Mouse (Mus musculus): ENCODE data around the gene Olfr93. TPM values are rescaled to one million over a fixed set of nuclear protein-coding genes. Genes with fewer than 3 reads are reported as not detected.

Gene Olfr93
- not detected in 2 replicates for polyA plus RNA-seq (2014; fragmentation: Nextera tagmentation; extraction: Ambion mirVana)

DNA sequence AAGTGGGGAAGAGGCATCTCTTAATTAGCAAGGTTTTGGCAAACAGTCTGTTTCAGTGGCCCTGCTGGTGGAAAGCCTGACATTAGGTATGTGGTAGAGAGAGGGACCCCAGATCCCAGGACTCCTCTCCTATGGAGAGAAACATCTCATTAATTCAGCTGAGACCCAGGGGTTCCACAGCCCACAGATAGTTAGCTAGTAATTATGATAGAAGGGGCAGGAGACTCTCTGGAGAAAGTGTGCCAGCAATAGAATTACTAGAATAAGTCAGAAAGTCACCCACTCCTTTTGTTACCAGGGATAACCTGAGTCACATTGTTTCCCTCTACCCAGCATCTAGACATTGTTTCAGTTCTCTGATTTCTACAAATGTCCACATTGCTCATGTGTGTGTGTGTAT lies at the start of gene Olfr93:
TSS of gene Olfr93 (minus strand) at position 101 of the 400 bp plus-strand sequence.
- Histone ChIP-seq H3K9me3 (ENCODE audit: control insufficient read depth, low read length) (no peaks in the 10 kb centered on the region), H3K27ac (ENCODE audit: low read depth, low read length) (no peak within 1 kb of the TSS), H3K4me1 (replicated peaks; ENCODE audit: control insufficient read depth, insufficient read depth, low read length) (no peaks in the 10 kb centered on the region), H3K4me2 (replicated peaks; ENCODE audit: low read depth, low read length) (no peak within 1 kb of the TSS), H3K9ac (ENCODE audit: low read depth, low read length) (no peak within 1 kb of the TSS), H3K27me3 (ENCODE audit: control insufficient read depth, insufficient read depth, low read length) (no peaks in the 10 kb centered on the region), H3K36me3 (ENCODE audit: control insufficient read depth, insufficient read depth, low read length) (no peaks in the 10 kb centered on the region), H3K4me3 (ENCODE audit: low read depth, low read length) (no peak within 1 kb of the TSS)
- no peak for ATAC-seq (ENCODE audit: low FRiP score)
- no peak for DNase-seq (ENCODE audit: low spot score)

GRCm38 (mm10) chr17:37203917-37204236 lies 42.6 kb upstream of the Olfr93 start:
- Histone ChIP-seq H3K27me3 (ENCODE audit: control insufficient read depth, insufficient read depth, low read length) (no peaks in the 10 kb centered on the region), H3K27ac (ENCODE audit: low read depth, low read length) (no peak overlapping the region), H3K4me1 (replicated peaks; ENCODE audit: control insufficient read depth, insufficient read depth, low read length) (no peaks in the 10 kb centered on the region), H3K9ac (ENCODE audit: low read depth, low read length) (no peak overlapping the region), H3K4me3 (ENCODE audit: low read depth, low read length) (no peak overlapping the region), H3K36me3 (ENCODE audit: control insufficient read depth, insufficient read depth, low read length) (no peaks in the 10 kb centered on the region), H3K4me2 (replicated peaks; ENCODE audit: low read depth, low read length) (no peak overlapping the region), H3K9me3 (ENCODE audit: control insufficient read depth, low read length) (no peaks in the 10 kb centered on the region)
- no peak for DNase-seq (ENCODE audit: low spot score)
- peak; percentile 71 for ATAC-seq (ENCODE audit: low FRiP score)
- WGBS, result 38% methylated on average over 3 of the region's 3 CpGs

DNA sequence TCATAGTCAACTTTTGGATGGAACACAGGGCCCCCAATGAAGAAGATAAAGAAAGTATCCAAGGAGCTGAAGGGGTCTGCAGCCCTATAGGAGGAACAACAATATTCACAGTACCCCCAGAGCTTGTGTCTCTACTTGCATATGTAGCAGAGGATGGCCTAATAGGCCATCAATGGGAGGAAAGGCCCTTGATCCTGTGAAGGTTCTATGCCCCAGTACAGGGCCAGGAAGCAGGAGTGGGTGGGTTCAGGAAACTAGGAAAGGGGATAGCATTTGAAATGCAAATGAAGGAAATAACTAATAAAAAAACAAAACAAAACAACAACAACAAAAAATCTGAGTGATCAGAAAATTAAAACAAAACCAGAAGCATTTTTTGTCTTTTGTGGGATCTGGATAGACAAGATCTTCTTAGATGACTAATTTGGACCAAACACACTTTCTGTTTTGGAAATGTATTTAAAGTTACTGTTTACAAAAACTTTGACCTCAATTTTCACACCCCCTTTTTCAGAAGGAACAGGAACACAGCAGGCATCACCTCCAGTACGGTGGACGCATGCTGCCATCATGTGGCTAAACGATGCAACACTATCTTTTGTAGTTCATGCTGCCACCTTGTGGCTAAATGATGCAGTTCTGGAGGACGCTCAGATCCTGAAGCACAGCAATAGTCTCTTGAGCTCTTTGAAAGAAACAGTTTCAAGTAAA lies 42.1 kb upstream of the Olfr93 start:
- Histone ChIP-seq H3K9ac (ENCODE audit: low read depth, low read length) (no peak overlapping the region), H3K4me2 (replicated peaks; ENCODE audit: low read depth, low read length) (no peak overlapping the region), H3K27me3 (ENCODE audit: control insufficient read depth, insufficient read depth, low read length) (peaks cover under 1% of the 10 kb centered on the region; the same call in 1 of the 2 replicates), H3K4me1 (replicated peaks; ENCODE audit: control insufficient read depth, insufficient read depth, low read length) (no peaks in the 10 kb centered on the region), H3K4me3 (ENCODE audit: low read depth, low read length) (no peak overlapping the region), H3K27ac (ENCODE audit: low read depth, low read length) (no peak overlapping the region), H3K36me3 (ENCODE audit: control insufficient read depth, insufficient read depth, low read length) (no peaks in the 10 kb centered on the region), H3K9me3 (ENCODE audit: control insufficient read depth, low read length) (no peaks in the 10 kb centered on the region)
- DNase-seq (ENCODE audit: low spot score), result peak; percentile 87
- 0% methylated on average over 4 of the region's 4 CpGs for WGBS
- ATAC-seq (ENCODE audit: low FRiP score), result peak; percentile 82

DNA sequence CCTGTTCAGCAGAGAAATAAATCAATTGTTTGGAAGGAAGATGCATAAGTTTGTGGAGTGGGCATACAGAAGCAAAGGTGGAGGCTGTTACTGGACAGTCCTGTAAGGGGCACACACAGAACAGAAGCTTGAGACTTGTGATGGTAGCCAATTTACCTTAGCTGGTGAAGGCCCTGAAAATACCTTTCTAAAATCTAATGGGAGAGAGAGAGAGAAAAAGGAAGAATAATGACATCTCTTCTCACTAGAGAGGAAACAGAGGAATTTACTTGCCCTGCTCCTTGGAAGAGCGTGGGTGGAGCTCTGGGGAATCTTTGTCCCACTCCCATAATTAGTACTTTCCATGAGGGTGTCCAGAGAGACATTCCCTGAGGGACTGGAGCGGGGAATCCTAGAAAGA lies 39.6 kb upstream of the Olfr93 start, which contains the start of gene Olfr94:
TSS of gene Olfr94 (minus strand) at position 101 of the 400 bp plus-strand sequence.
- H3K27me3 ChIP-seq (ENCODE audit: control insufficient read depth, insufficient read depth, low read length), result peaks cover 13% of the 10 kb centered on the region; the same call in 1 of the 2 replicates
- 86% methylated on average over 2 of the region's 2 CpGs for WGBS
- H3K36me3 ChIP-seq (ENCODE audit: control insufficient read depth, insufficient read depth, low read length), result no peaks in the 10 kb centered on the region
- H3K4me1 ChIP-seq (replicated peaks; ENCODE audit: control insufficient read depth, insufficient read depth, low read length), result no peaks in the 10 kb centered on the region
- H3K27ac ChIP-seq (ENCODE audit: low read depth, low read length), result no peak within 1 kb of the TSS
- H3K4me3 ChIP-seq (ENCODE audit: low read depth, low read length), result no peak within 1 kb of the TSS
- no peak within 1 kb of the TSS for H3K4me2 ChIP-seq (replicated peaks; ENCODE audit: low read depth, low read length)
- no peak within 1 kb of the TSS for H3K9ac ChIP-seq (ENCODE audit: low read depth, low read length)
- DNase-seq (ENCODE audit: low spot score), result no peak
- ATAC-seq (ENCODE audit: low FRiP score), result no peak
- H3K9me3 ChIP-seq (ENCODE audit: control insufficient read depth, low read length), result no peaks in the 10 kb centered on the region

DNA sequence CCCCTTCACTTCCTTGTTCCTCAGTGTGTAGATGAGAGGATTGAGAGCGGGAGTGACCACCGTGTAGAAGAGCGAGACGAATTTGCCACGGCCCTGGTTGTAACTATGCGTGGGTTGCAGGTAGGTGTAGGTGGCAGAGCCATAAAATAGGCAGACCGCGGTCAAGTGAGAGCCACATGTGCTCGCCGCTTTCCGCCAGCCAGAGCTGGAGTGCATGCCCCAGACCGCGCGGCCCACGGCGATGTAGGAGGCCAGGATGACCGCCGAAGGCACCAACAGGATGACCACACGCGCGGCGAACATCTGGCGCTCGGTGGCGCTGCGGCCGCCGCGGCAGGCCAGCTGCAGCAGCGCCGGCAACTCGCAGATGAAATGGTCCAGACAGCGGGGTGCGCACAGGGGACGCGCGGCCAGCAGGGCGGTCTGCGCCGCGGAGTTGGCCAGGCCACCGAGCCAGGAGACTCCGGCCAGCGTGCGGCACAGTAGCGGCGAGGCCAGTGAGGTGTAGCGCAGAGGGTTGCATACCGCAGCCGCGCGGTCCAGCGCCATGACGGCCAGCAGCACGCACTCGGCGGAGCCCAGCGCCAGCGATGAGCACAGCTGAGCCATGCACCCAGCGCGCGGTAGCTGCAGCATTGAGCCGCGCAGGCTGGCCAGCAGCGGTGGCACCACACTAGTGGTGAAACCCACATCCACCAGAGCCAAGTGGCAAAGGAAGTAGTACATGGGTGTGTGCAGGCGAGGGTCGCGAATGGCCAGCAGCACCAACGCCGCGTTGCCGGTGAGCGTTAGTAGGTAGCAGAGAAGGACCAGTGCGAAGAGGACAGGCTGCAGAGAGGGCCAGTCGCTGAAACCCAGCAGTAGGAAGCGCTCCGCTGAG lies 35.8 kb upstream of the Olfr93 start:
- peak overlapping the region; percentile 90 for H3K4me2 ChIP-seq (replicated peaks; ENCODE audit: low read depth, low read length)
- peak overlapping the region; percentile 56 for H3K4me3 ChIP-seq (ENCODE audit: low read depth, low read length)
- peak overlapping the region; percentile 56 for H3K9ac ChIP-seq (ENCODE audit: low read depth, low read length)
- peak; percentile 71 for DNase-seq (ENCODE audit: low spot score)
- no peaks in the 10 kb centered on the region for H3K36me3 ChIP-seq (ENCODE audit: control insufficient read depth, insufficient read depth, low read length)
- peaks cover 13% of the 10 kb centered on the region; the same call in 1 of the 2 replicates for H3K27me3 ChIP-seq (ENCODE audit: control insufficient read depth, insufficient read depth, low read length)
- no peak overlapping the region for H3K27ac ChIP-seq (ENCODE audit: low read depth, low read length)
- H3K9me3 ChIP-seq (ENCODE audit: control insufficient read depth, low read length), result no peaks in the 10 kb centered on the region
- no peaks in the 10 kb centered on the region for H3K4me1 ChIP-seq (replicated peaks; ENCODE audit: control insufficient read depth, insufficient read depth, low read length)
- peak; percentile 92 for ATAC-seq (ENCODE audit: low FRiP score)
- under 1% methylated on average over 71 of the region's 77 CpGs for WGBS

- no peak for DNase-seq (ENCODE audit: low spot score)
- Histone ChIP-seq H3K4me3 (ENCODE audit: low read depth, low read length) (no peak overlapping the region), H3K27me3 (ENCODE audit: control insufficient read depth, insufficient read depth, low read length) (peaks cover 13% of the 10 kb centered on the region; the same call in 1 of the 2 replicates), H3K9ac (ENCODE audit: low read depth, low read length) (no peak overlapping the region), H3K4me2 (replicated peaks; ENCODE audit: low read depth, low read length) (no peak overlapping the region), H3K9me3 (ENCODE audit: control insufficient read depth, low read length) (no peaks in the 10 kb centered on the region), H3K36me3 (ENCODE audit: control insufficient read depth, insufficient read depth, low read length) (no peaks in the 10 kb centered on the region), H3K27ac (ENCODE audit: low read depth, low read length) (no peak overlapping the region), H3K4me1 (replicated peaks; ENCODE audit: control insufficient read depth, insufficient read depth, low read length) (no peaks in the 10 kb centered on the region)
- WGBS, result 92% methylated on average over 5 of the region's 5 CpGs
- ATAC-seq (ENCODE audit: low FRiP score), result no peak
Measured at GRCm38 (mm10) chr17:37194782-37195181, 33.5 kb upstream of the Olfr93 start.

DNA sequence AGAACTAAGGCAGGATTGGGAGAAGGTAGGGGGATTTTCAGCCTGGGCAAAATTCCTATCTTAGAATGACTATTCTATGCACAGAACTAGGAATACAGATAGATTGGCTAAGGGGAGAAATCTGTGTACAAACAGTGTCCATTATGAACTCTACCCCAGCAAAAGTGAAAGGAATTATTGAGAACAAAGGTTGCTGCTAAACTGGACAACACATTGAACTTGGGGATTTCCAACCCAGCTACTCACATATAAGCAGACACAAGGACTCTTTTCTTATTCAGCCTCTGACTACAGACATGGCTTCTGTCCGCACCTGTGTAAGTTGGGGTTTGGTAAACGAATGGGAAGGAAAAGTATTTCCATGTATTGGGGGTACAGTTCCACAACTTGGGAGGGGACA lies 32.4 kb upstream of the Olfr93 start, which contains the start of gene Ubd:
TSS of gene Ubd (plus strand) at position 237 of the 400 bp plus-strand sequence.
- H3K4me3 ChIP-seq (ENCODE audit: low read depth, low read length), result no peak within 1 kb of the TSS
- 83% methylated on average over 2 of the region's 2 CpGs for WGBS
- no peaks in the 10 kb centered on the region for H3K9me3 ChIP-seq (ENCODE audit: control insufficient read depth, low read length)
- H3K36me3 ChIP-seq (ENCODE audit: control insufficient read depth, insufficient read depth, low read length), result no peaks in the 10 kb centered on the region
- no peak within 1 kb of the TSS for H3K9ac ChIP-seq (ENCODE audit: low read depth, low read length)
- ATAC-seq (ENCODE audit: low FRiP score) (no peak), DNase-seq (ENCODE audit: low spot score) (no peak)
- no peak within 1 kb of the TSS for H3K27ac ChIP-seq (ENCODE audit: low read depth, low read length)
- no peaks in the 10 kb centered on the region for H3K4me1 ChIP-seq (replicated peaks; ENCODE audit: control insufficient read depth, insufficient read depth, low read length)
- no peak within 1 kb of the TSS for H3K4me2 ChIP-seq (replicated peaks; ENCODE audit: low read depth, low read length)
- peaks cover 13% of the 10 kb centered on the region; the same call in 1 of the 2 replicates for H3K27me3 ChIP-seq (ENCODE audit: control insufficient read depth, insufficient read depth, low read length)

DNA sequence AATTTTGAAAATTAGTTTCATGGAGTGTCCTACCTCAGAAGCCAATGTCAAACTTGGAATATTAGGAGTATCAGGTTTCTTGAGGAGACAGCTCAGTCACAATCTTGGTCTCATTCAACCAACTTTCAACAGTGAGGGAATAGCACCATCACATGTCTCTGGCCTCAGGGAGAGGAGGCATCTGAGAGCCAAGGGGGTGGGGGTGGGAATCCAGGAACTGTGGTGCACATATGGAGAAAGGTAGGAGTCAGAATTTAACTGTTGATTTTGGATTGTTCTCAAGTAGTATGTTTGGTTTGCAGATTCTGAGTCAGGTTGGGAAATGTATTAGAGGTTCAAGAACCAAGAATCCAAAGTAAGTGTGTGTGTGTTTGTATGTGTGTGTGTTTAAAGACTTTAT lies 31.7 kb upstream of the Olfr93 start:
- no peak overlapping the region for H3K9ac ChIP-seq (ENCODE audit: low read depth, low read length)
- H3K4me2 ChIP-seq (replicated peaks; ENCODE audit: low read depth, low read length), result no peak overlapping the region
- H3K36me3 ChIP-seq (ENCODE audit: control insufficient read depth, insufficient read depth, low read length), result no peaks in the 10 kb centered on the region
- DNase-seq (ENCODE audit: low spot score) (no peak), ATAC-seq (ENCODE audit: low FRiP score) (no peak)
- no peaks in the 10 kb centered on the region for H3K9me3 ChIP-seq (ENCODE audit: control insufficient read depth, low read length)
- H3K4me1 ChIP-seq (replicated peaks; ENCODE audit: control insufficient read depth, insufficient read depth, low read length), result no peaks in the 10 kb centered on the region
- H3K27me3 ChIP-seq (ENCODE audit: control insufficient read depth, insufficient read depth, low read length), result peaks cover 9% of the 10 kb centered on the region; the same call in 1 of the 2 replicates
- no peak overlapping the region for H3K27ac ChIP-seq (ENCODE audit: low read depth, low read length)
- H3K4me3 ChIP-seq (ENCODE audit: low read depth, low read length), result no peak overlapping the region
